Mouse (Mus musculus) midbrain, embryonic 12.5 days (tissue): ENCODE measurements around the gene Ipo4. TPM values are rescaled to one million over a fixed set of nuclear protein-coding genes. Genes with fewer than 3 reads are reported as not detected.

Experiments used
- ATAC-seq: fragments of 200-750 bp; cut with Nextera tagmentation; 2 replicates; pipeline ENCODE4 v1.8.0; 2017; ENCODE audit warnings: low read depth, moderate TSS enrichment, moderate library complexity; ENCODE audit not compliant: low FRiP score
- H3K27ac ChIP-seq: fragments of 300-500 bp; sonication (generic); replicated peaks from 2 replicates; pipeline ENCODE4 v1.5.1; 2016; ENCODE audit warnings: mild to moderate bottlenecking
- H3K27me3 ChIP-seq: fragments of 300-500 bp; sonication (generic); 2 replicates; pipeline ENCODE4 v1.6.1; 2016; ENCODE audit warnings: mild to moderate bottlenecking
- H3K36me3 ChIP-seq: fragments of 300-500 bp; sonication (generic); 2 replicates; pipeline ENCODE4 v1.6.1; 2016
- H3K4me1 ChIP-seq: fragments of 300-500 bp; sonication (generic); 2 replicates; pipeline ENCODE4 v1.6.1; 2016
- H3K4me2 ChIP-seq: fragments of 300-500 bp; sonication (generic); replicated peaks from 2 replicates; pipeline ENCODE4 v1.6.1; 2016; ENCODE audit warnings: mild to moderate bottlenecking, moderate library complexity
- H3K4me3 ChIP-seq: fragments of 300-500 bp; sonication (generic); 2 replicates; pipeline ENCODE4 v1.5.1; 2016; ENCODE audit warnings: mild to moderate bottlenecking
- H3K9ac ChIP-seq: fragments of 300-500 bp; sonication (generic); replicated peaks from 2 replicates; pipeline ENCODE4 v1.6.1; 2016; ENCODE audit warnings: mild to moderate bottlenecking, moderate library complexity
- H3K9me3 ChIP-seq: fragments of 300-500 bp; sonication (generic); 2 replicates; pipeline ENCODE4 v1.6.1; 2016; ENCODE audit warnings: mild to moderate bottlenecking
- WGBS: fragments of 180-500 bp; shearing (Covaris S2); methylation state at CpG from one replicate; pipeline ENCODE4 v1.1.7; 2016; 5-methylcytosine and 5-hydroxymethylcytosine counted together
- polyA plus RNA-seq: library from polyadenylated mRNA; unstranded; fragments of >200 nt; fragmentation: Nextera tagmentation; extraction: Ambion mirVana; gene quantifications from 2 replicates; pipeline ENCODE4 v1.2.1, GENCODE M21; 2016

Gene Ipo4
- polyA plus RNA-seq, 1 experiment from 2014 or later = 78.5 TPM

DNA sequence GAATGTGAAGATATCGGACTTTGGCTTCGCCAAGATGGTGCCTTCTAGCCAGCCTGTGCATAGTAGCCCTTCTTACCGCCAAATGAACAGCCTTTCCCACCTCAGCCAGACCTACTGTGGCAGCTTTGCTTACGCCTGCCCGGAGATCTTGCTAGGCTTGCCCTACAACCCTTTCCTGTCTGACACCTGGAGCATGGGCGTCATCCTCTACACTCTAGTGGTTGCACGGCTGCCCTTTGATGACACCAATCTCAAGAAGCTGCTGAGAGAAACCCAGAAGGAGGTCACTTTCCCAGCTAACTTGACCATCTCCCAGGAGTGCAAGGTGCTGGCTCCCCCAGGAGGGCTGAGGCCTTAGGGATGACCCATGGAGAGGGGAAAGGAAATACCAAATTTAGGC, 15.8 kb upstream of the Ipo4 start:
- Histone ChIP-seq H3K27ac (no peak overlapping the region), H3K4me3 (no peak overlapping the region), H3K4me2 (no peak overlapping the region), H3K9ac (no peak overlapping the region), H3K27me3 (no peaks in the 10 kb centered on the region), H3K36me3 (0 out of 2 replicates have a peak, but pooled peaks cover 2% of the 10 kb centered on the region), H3K9me3 (no peaks in the 10 kb centered on the region), H3K4me1 (no peaks in the 10 kb centered on the region)
- no peak for ATAC-seq
- WGBS = 93% methylated on average over 7 of the region's 7 CpGs

DNA sequence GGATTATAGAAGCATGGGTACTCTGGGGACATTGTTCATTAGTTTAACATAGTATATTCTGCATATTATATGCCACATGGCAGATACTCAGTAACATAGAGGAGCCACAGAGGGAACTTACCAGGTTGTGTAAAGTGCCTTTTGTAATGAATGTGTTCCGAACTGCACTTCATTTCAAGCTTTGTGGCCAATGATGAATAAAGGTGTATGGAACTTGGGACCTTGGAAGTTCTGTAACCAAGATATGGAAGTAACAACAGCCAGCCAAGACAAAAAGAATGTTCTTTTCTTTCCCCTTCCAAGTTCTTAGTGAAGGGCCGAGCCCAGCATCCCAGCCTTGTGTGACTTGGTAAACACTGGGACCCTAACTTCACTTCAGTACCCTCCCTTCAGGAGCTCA, 14.1 kb upstream of the Ipo4 start, which contains the start of gene Tssk4:
TSS of gene Tssk4 (plus strand) at position 301 of the 400 bp plus-strand sequence.
- peaks cover 4% of the 10 kb centered on the region for H3K4me1 ChIP-seq
- no peak within 1 kb of the TSS for H3K9ac ChIP-seq
- no peaks in the 10 kb centered on the region for H3K27me3 ChIP-seq
- H3K9me3 ChIP-seq = no peaks in the 10 kb centered on the region
- 0 out of 2 replicates have a peak, but pooled peaks cover 7% of the 10 kb centered on the region for H3K36me3 ChIP-seq
- no peak within 1 kb of the TSS for H3K4me3 ChIP-seq
- 92% methylated on average over 2 of the region's 2 CpGs for WGBS
- ATAC-seq = no peak
- no peak within 1 kb of the TSS for H3K4me2 ChIP-seq
- H3K27ac ChIP-seq = no peak within 1 kb of the TSS

DNA sequence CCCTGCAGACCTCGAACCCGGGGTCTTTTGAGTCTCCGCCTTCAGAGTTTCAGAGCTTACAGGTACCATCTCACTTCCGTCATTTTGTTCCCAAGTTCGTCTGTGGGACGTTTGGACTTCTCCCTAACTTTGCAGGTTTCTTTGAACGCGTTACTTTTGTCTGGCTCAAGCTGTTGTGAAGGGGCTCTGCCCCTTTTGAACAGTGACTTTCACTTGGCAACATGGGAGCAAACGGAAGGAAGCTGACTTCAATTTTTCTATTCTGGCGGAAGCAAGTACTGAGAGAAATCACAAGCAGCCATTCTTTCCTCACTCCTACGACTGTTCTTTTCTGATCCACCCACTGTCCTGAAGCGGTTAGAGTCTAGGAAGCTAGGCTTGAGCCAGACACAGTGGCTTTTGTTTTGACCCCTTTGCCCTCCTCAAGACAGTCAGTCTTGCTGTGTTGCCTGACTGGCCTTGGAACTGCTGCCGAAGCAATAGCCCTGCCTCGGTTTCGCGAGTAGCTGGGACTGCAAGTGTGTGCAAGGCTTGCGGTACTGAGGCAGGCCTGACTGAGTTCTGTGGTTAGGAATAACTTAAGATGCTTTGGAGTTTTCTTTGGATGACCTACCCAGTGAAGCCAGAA, 8.6 kb upstream of the Ipo4 start:
- Histone ChIP-seq H3K9ac (peak overlapping the region; percentile 89), H3K4me1 (peaks cover 21% of the 10 kb centered on the region), H3K27me3 (no peaks in the 10 kb centered on the region), H3K36me3 (peaks cover 30% of the 10 kb centered on the region), H3K27ac (no peak overlapping the region), H3K9me3 (no peaks in the 10 kb centered on the region), H3K4me3 (peak overlapping the region; percentile 95), H3K4me2 (peak overlapping the region; percentile 77)
- WGBS = 34% methylated on average over 17 of the region's 17 CpGs
- no peak for ATAC-seq

DNA sequence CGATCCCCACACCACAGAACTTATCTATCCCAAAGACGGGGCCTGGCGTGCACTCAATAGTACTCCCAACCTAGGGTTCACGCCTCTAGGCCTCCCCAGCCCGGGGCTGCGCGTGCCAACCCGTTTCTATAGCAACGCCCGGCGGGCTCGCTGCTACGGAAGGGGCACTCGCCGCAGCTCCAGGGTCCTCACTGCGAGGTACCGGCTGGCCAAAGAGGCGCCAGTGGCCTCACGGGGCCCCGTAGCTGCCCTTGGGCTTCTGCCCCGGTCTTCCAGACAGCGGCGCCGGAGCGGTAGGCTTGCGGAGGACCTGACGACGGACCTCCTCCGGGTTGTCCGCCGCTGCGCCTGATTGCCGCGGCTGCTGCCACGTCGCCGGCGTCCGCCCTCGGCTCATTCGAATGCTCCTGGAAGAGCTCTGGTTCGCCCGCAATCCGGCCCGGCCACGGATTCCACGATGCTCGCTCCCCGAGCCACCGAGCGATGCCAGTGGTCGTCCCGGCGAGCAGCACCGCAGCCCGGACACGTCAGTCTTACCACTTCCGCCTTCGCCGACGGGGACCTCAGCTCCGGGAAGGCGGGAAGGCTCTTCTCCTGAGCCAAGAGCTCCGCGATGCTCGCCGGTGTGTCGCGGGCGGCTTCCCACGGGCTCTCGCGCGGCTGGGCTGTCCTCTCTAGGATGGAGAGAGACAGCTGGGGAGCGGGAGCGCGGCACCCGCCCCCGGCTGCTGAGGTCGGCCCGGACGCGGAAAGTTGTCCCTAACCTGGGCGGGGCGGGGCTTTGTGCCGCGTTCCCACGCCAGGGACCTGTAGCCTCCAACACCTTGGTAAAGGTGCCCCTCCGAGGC, 7.5 kb upstream of the Ipo4 start, which contains the start of gene Tm9sf1:
TSS of gene Tm9sf1 (minus strand) at position 747 of the 848 bp plus-strand sequence.
- no peaks in the 10 kb centered on the region for H3K9me3 ChIP-seq
- H3K27me3 ChIP-seq = no peaks in the 10 kb centered on the region
- H3K9ac ChIP-seq = peak within 1 kb of the TSS; percentile 89
- H3K4me2 ChIP-seq = peak within 1 kb of the TSS; percentile 77
- H3K4me3 ChIP-seq = peak within 1 kb of the TSS; percentile 95
- WGBS = under 1% methylated on average over 87 of the region's 89 CpGs
- peak within 1 kb of the TSS; percentile 95 for H3K27ac ChIP-seq
- ATAC-seq = peak; percentile 90
- peaks cover 39% of the 10 kb centered on the region for H3K36me3 ChIP-seq
- peaks cover 21% of the 10 kb centered on the region for H3K4me1 ChIP-seq

DNA sequence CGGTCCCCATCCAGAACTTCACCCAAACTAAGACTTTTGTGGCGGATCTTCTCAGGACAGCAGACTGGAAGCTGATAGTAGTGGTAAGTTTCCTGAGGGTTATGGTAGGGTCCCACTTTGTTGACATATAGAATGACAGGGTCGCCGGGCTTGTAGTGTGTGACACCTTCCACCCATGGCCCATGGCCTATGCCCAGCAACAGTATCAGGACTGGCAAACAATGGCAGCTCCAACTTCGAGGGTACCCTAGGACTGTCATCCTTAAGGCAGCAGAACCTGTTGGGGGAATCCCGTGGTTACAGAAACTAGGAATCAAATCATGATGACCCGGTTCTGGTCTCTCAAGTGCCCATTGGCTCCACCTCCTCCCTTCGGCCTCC, 6.9 kb upstream of the Ipo4 start:
- peak; percentile 60 for ATAC-seq
- H3K4me1 ChIP-seq = peaks cover 21% of the 10 kb centered on the region
- H3K9me3 ChIP-seq = no peaks in the 10 kb centered on the region
- WGBS = 23% methylated on average over 8 of the region's 8 CpGs
- peak overlapping the region; percentile 89 for H3K9ac ChIP-seq
- H3K4me2 ChIP-seq = peak overlapping the region; percentile 77
- no peaks in the 10 kb centered on the region for H3K27me3 ChIP-seq
- H3K27ac ChIP-seq = peak overlapping the region; percentile 95
- H3K36me3 ChIP-seq = peaks cover 45% of the 10 kb centered on the region
- peak overlapping the region; percentile 95 for H3K4me3 ChIP-seq

DNA sequence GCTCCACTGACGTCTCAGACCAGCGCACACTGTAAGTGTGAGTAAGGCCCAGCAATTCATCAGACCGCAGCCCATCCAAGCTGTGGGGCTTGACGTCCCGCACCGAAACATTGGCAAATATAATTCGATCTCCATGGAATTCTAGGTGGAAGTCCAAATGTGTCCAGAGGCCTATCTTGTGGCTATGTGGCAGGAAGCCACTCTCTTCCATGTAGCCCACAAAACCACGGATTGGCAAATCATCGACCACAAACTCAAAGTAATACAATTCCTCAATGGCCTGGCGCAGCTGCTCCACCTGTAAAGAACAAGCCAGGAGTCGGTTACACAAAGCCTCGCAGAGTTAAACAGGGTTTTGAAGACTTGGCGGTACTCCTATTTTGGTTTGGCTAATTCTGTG, 5.5 kb upstream of the Ipo4 start:
- Histone ChIP-seq H3K36me3 (peaks cover 53% of the 10 kb centered on the region), H3K4me2 (no peak overlapping the region), H3K27ac (no peak overlapping the region), H3K9ac (no peak overlapping the region), H3K27me3 (no peaks in the 10 kb centered on the region), H3K4me1 (peaks cover 21% of the 10 kb centered on the region), H3K4me3 (no peak overlapping the region), H3K9me3 (no peaks in the 10 kb centered on the region)
- ATAC-seq = no peak
- 98% methylated on average over 13 of the region's 13 CpGs for WGBS

DNA sequence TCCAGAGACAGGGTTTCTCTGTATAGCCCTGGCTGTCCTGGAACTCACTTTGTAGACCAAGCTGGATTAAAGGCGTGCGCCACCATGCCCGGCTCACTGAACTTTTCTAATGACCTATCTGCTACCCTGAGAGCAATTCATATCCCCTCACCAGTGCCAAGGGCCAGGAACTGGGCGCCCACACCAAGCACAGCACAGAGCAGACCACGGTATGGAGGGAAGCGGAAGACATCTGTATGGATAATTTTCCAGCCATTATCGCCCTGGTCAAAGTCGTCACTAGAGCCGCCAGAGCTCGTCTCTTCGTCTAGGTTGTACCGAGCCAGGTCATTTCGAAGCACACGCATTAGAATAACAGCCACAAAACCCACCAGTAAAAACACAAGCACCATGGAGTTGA, 5.1 kb upstream of the Ipo4 start:
- no peaks in the 10 kb centered on the region for H3K9me3 ChIP-seq
- peaks cover 53% of the 10 kb centered on the region for H3K36me3 ChIP-seq
- H3K9ac ChIP-seq = no peak overlapping the region
- ATAC-seq = no peak
- no peaks in the 10 kb centered on the region for H3K27me3 ChIP-seq
- H3K27ac ChIP-seq = no peak overlapping the region
- no peak overlapping the region for H3K4me2 ChIP-seq
- H3K4me1 ChIP-seq = peaks cover 25% of the 10 kb centered on the region
- no peak overlapping the region for H3K4me3 ChIP-seq
- WGBS = 96% methylated on average over 14 of the region's 14 CpGs

DNA sequence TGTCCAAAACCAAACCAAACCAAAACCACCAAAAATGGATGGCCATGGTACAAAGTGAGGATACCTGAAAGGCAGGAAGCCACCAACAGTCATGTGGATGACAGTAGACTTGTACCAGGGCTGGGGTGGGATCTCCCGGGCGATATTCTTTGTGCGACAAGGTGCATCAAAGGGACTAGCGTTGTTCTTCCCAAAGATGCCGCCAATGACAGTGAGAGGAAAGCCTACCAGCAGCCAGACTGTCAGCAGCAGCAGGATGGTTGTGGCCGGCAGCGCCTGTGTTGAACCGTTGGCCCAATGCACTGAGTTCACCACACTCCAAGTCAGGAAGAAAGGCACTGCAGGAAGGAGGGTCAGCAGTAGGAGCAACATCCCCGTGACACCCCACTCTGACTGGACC, 2.0 kb upstream of the Ipo4 start, which contains the start of gene Gm49378:
TSS of gene Gm49378 (minus strand) at position 101 of the 400 bp plus-strand sequence.
- H3K4me3 ChIP-seq = no peak within 1 kb of the TSS
- WGBS = 94% methylated on average over 9 of the region's 9 CpGs
- H3K9me3 ChIP-seq = no peaks in the 10 kb centered on the region
- no peak within 1 kb of the TSS for H3K9ac ChIP-seq
- peaks cover 68% of the 10 kb centered on the region for H3K36me3 ChIP-seq
- no peak within 1 kb of the TSS for H3K27ac ChIP-seq
- no peak for ATAC-seq
- H3K27me3 ChIP-seq = no peaks in the 10 kb centered on the region
- peaks cover 26% of the 10 kb centered on the region for H3K4me1 ChIP-seq
- H3K4me2 ChIP-seq = no peak within 1 kb of the TSS

DNA sequence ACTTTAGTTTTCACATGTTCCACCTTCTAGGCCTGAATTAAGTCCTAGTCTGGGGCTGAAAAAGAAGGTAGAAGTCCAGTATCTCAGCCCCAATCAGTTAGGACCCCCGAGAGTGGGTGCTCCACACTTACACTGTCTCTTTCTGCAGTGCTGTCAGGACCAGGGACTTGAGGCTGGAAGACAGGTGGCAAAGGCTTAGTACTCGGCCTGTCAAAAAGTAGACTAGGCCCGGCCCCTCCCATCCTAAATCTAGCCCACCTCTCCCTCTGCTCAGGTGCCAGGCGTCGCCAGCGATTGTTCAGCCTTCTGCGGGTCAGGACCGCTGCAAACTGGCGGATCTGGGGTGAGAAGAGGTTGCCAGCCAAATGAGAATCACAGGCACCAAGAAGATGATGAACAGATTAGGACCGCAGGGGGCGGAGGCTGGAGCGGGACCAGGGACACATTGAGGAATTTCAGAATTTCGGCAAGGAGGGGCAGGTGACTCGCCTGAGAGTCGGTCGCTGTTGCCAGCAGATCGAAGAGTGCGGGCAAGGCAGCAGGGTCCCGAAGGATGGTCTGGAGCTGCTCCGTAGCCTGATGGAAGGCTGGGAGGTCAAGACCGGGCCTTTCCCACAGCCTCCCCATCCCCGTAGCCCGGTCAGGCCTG, 759 bp downstream of the Ipo4 start:
- peak overlapping the region; percentile 93 for H3K4me2 ChIP-seq
- H3K4me1 ChIP-seq = peaks cover 19% of the 10 kb centered on the region
- peak overlapping the region; percentile 64 for H3K4me3 ChIP-seq
- H3K27me3 ChIP-seq = no peaks in the 10 kb centered on the region
- peak; percentile 83 for ATAC-seq
- peak overlapping the region; percentile 66 for H3K27ac ChIP-seq
- 4% methylated on average over 23 of the region's 23 CpGs for WGBS
- H3K9ac ChIP-seq = peak overlapping the region; percentile 75
- no peaks in the 10 kb centered on the region for H3K9me3 ChIP-seq
- H3K36me3 ChIP-seq = peaks cover 80% of the 10 kb centered on the region

DNA sequence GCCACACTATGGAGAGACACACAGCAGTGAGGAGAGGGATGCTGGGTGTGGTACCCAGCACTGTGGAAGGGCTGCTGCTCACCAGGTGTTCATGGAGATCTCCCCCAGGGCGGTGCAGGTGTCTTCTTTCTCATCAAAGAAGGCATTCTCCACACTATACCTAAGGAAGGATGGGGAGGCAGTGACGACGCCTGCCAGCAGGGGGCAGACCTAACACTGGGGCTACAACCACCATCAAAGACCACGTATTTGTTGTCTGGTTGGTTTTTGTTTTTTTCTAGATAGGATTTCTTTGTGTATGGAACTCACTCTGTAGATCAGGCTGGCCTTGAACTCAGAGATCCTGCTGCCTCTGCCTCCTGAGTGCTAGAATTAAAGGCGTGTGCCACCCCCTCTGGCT, 6.4 kb downstream of the Ipo4 start:
- Histone ChIP-seq H3K9me3 (no peaks in the 10 kb centered on the region), H3K9ac (no peak overlapping the region), H3K36me3 (peaks cover 99% of the 10 kb centered on the region)

DNA sequence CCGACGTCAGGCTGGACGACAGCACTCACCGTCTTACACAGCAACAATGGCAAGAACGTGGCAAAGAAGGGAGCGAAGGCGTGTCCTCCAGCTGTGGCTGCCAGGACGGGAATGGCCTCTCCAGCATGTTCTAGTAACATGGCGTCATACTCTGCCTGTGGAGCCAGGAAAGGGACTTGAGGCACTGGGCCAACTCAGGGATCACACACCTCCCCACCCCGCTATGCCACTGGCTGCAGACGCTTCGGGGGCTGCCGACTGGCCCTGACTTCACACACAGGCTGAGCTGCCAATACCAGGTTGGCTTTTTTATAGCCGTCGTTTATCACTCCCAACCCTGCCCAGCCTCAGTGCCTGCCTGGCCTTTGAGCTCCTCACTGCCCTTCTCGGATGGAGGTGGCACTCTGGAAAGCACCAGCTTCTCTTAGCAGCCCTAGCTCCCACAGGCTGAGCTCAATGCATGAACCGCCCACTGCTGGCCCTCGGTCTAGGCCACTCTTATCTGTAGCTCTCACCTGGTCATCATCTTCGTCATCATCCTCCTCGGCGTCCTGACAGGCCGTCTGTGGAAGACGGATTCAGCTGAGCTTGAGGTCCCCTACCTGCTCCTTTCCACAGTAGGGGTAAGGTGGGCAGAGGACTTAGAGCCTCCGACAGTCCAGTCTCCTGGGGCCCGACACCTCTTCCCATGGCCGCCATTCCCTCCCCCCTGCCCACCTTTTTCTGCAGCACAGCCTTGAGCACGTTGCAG, 7.5 kb downstream of the Ipo4 start:
- Histone ChIP-seq H3K4me2 (no peak overlapping the region), H3K9ac (no peak overlapping the region), H3K4me1 (no peaks in the 10 kb centered on the region), H3K27ac (no peak overlapping the region), H3K27me3 (no peaks in the 10 kb centered on the region), H3K4me3 (no peak overlapping the region), H3K9me3 (no peaks in the 10 kb centered on the region), H3K36me3 (peaks cover 97% of the 10 kb centered on the region)
- ATAC-seq = no peak
- WGBS = 93% methylated on average over 27 of the region's 27 CpGs

More for the DNA sequence above, 6.4 kb downstream of the Ipo4 start:
- H3K4me2 ChIP-seq = no peak overlapping the region
- peaks cover 3% of the 10 kb centered on the region; the same call in 1 of the 2 replicates for H3K4me1 ChIP-seq
- no peak for ATAC-seq
- H3K4me3 ChIP-seq = no peak overlapping the region
- no peak overlapping the region for H3K27ac ChIP-seq
- H3K27me3 ChIP-seq = no peaks in the 10 kb centered on the region
- WGBS = 61% methylated on average over 5 of the region's 5 CpGs
